Mouse (Mus musculus): ENCODE measurements around the gene Gstp1.
A peak's percentile ranks its signal among the peaks of the same experiment; 100 is the strongest.

Gstp1 gene

GRCm38 (mm10) chr19:4036327-4037045 is 1.3 kb downstream of the Gstp1 start:
- no peaks in the 10 kb centered on the region for H3K27me3 ChIP-seq (ENCODE audit: control insufficient read depth, insufficient read depth, low read length, poor library complexity, severe bottlenecking)
- DNase-seq (ENCODE audit: low read depth, low spot score), result no peak
- H3K36me3 ChIP-seq (ENCODE audit: control insufficient read depth, insufficient read depth, low read length, poor library complexity, severe bottlenecking), result no peaks in the 10 kb centered on the region

GRCm38 (mm10) chr19:4033742-4034141 is 4.0 kb downstream of the Gstp1 start:
- Histone ChIP-seq H3K27me3 (ENCODE audit: control insufficient read depth, insufficient read depth, low read length, poor library complexity, severe bottlenecking) (no peaks in the 10 kb centered on the region), H3K36me3 (ENCODE audit: control insufficient read depth, insufficient read depth, low read length, poor library complexity, severe bottlenecking) (no peaks in the 10 kb centered on the region)
- no peak for DNase-seq (ENCODE audit: low read depth, low spot score)

- Histone ChIP-seq H3K36me3 (ENCODE audit: control insufficient read depth, insufficient read depth, low read length, poor library complexity, severe bottlenecking) (no peaks in the 10 kb centered on the region), H3K27me3 (ENCODE audit: control insufficient read depth, insufficient read depth, low read length, poor library complexity, severe bottlenecking) (no peaks in the 10 kb centered on the region)
- DNase-seq (ENCODE audit: low read depth, low spot score), result no peak
These were observed 4.5 kb downstream of the Gstp1 start for GRCm38 (mm10) chr19:4033298-4033697.

- DNase-seq (ENCODE audit: low read depth, low spot score), result no peak
- H3K27me3 ChIP-seq (ENCODE audit: control insufficient read depth, insufficient read depth, low read length, poor library complexity, severe bottlenecking), result no peaks in the 10 kb centered on the region
- no peaks in the 10 kb centered on the region for H3K36me3 ChIP-seq (ENCODE audit: control insufficient read depth, insufficient read depth, low read length, poor library complexity, severe bottlenecking)
These were observed 5.1 kb downstream of the Gstp1 start for GRCm38 (mm10) chr19:4032668-4033067.

- H3K27me3 ChIP-seq (ENCODE audit: control insufficient read depth, insufficient read depth, low read length, poor library complexity, severe bottlenecking), result no peaks in the 10 kb centered on the region
- no peak for DNase-seq (ENCODE audit: low read depth, low spot score)
- H3K36me3 ChIP-seq (ENCODE audit: control insufficient read depth, insufficient read depth, low read length, poor library complexity, severe bottlenecking), result no peaks in the 10 kb centered on the region
These were observed 10.2 kb downstream of the Gstp1 start for GRCm38 (mm10) chr19:4027576-4027975.

- no peaks in the 10 kb centered on the region for H3K36me3 ChIP-seq (ENCODE audit: control insufficient read depth, insufficient read depth, low read length, poor library complexity, severe bottlenecking)
- no peaks in the 10 kb centered on the region for H3K27me3 ChIP-seq (ENCODE audit: control insufficient read depth, insufficient read depth, low read length, poor library complexity, severe bottlenecking)
- no peak for DNase-seq (ENCODE audit: low read depth, low spot score)
These were observed 14.6 kb downstream of the Gstp1 start for GRCm38 (mm10) chr19:4023185-4023584.

- peak; percentile 85 for DNase-seq (ENCODE audit: low read depth, low spot score)
- Histone ChIP-seq H3K36me3 (ENCODE audit: control insufficient read depth, insufficient read depth, low read length, poor library complexity, severe bottlenecking) (no peaks in the 10 kb centered on the region), H3K27me3 (ENCODE audit: control insufficient read depth, insufficient read depth, low read length, poor library complexity, severe bottlenecking) (no peaks in the 10 kb centered on the region)
These were observed 18.8 kb downstream of the Gstp1 start for GRCm38 (mm10) chr19:4018743-4019583.

GRCm38 (mm10) chr19:4017921-4018587 is 19.7 kb downstream of the Gstp1 start:
- Histone ChIP-seq H3K36me3 (ENCODE audit: control insufficient read depth, insufficient read depth, low read length, poor library complexity, severe bottlenecking) (no peaks in the 10 kb centered on the region), H3K27me3 (ENCODE audit: control insufficient read depth, insufficient read depth, low read length, poor library complexity, severe bottlenecking) (no peaks in the 10 kb centered on the region)
- DNase-seq (ENCODE audit: low read depth, low spot score), result no peak

- H3K27me3 ChIP-seq (ENCODE audit: control insufficient read depth, insufficient read depth, low read length, poor library complexity, severe bottlenecking), result no peaks in the 10 kb centered on the region
- H3K36me3 ChIP-seq (ENCODE audit: control insufficient read depth, insufficient read depth, low read length, poor library complexity, severe bottlenecking), result no peaks in the 10 kb centered on the region
- DNase-seq (ENCODE audit: low read depth, low spot score), result no peak
These were observed 22.1 kb downstream of the Gstp1 start for GRCm38 (mm10) chr19:4015635-4016034.

- Histone ChIP-seq H3K36me3 (ENCODE audit: control insufficient read depth, insufficient read depth, low read length, poor library complexity, severe bottlenecking) (no peaks in the 10 kb centered on the region), H3K27me3 (ENCODE audit: control insufficient read depth, insufficient read depth, low read length, poor library complexity, severe bottlenecking) (no peaks in the 10 kb centered on the region)
- no peak for DNase-seq (ENCODE audit: low read depth, low spot score)
These were observed 23.0 kb downstream of the Gstp1 start for GRCm38 (mm10) chr19:4014802-4015201.

GRCm38 (mm10) chr19:4013066-4013465 is 24.7 kb downstream of the Gstp1 start:
- H3K36me3 ChIP-seq (ENCODE audit: control insufficient read depth, insufficient read depth, low read length, poor library complexity, severe bottlenecking), result no peaks in the 10 kb centered on the region
- H3K27me3 ChIP-seq (ENCODE audit: control insufficient read depth, insufficient read depth, low read length, poor library complexity, severe bottlenecking), result no peaks in the 10 kb centered on the region
- DNase-seq (ENCODE audit: low read depth, low spot score), result no peak

GRCm38 (mm10) chr19:4012432-4013022 is 25.3 kb downstream of the Gstp1 start, which contains the start of gene Ndufv1:
TSS of gene Ndufv1 (minus strand) at chr19:4012806.
- DNase-seq (ENCODE audit: low read depth, low spot score), result peak; percentile 96
- no peaks in the 10 kb centered on the region for H3K27me3 ChIP-seq (ENCODE audit: control insufficient read depth, insufficient read depth, low read length, poor library complexity, severe bottlenecking)

GRCm38 (mm10) chr19:4011086-4011485 is 26.7 kb downstream of the Gstp1 start:
- no peak for DNase-seq (ENCODE audit: low read depth, low spot score)
- Histone ChIP-seq H3K27me3 (ENCODE audit: control insufficient read depth, insufficient read depth, low read length, poor library complexity, severe bottlenecking) (no peaks in the 10 kb centered on the region), H3K36me3 (ENCODE audit: control insufficient read depth, insufficient read depth, low read length, poor library complexity, severe bottlenecking) (peaks cover 6% of the 10 kb centered on the region)

More at GRCm38 (mm10) chr19:4012432-4013022, 25.3 kb downstream of the Gstp1 start, which contains the start of gene Ndufv1:
- peaks cover 2% of the 10 kb centered on the region; the same call in 1 of the 2 replicates for H3K36me3 ChIP-seq (ENCODE audit: control insufficient read depth, insufficient read depth, low read length, poor library complexity, severe bottlenecking)

- DNase-seq (ENCODE audit: low read depth, low spot score), result no peak
- no peaks in the 10 kb centered on the region for H3K27me3 ChIP-seq (ENCODE audit: control insufficient read depth, insufficient read depth, low read length, poor library complexity, severe bottlenecking)
- H3K36me3 ChIP-seq (ENCODE audit: control insufficient read depth, insufficient read depth, low read length, poor library complexity, severe bottlenecking), result peaks cover 7% of the 10 kb centered on the region
These were observed 31.8 kb downstream of the Gstp1 start for GRCm38 (mm10) chr19:4005971-4006370.

Measured in splenic B cell, adult 2 months (primary cell).